Mouse (Mus musculus): ENCODE data around the gene Ecm2. TPM values are rescaled to one million over a fixed set of nuclear protein-coding genes. Genes with fewer than 3 reads are reported as not detected.

Gene Ecm2
- polyA plus RNA-seq, 1 experiment from 2014 or later, result 0.47 TPM

GRCm38 (mm10) chr13:49570371-49570770, 65.8 kb downstream of the Ecm2 start:
- DNase-seq (ENCODE audit: low spot score), result no peak
- 70% methylated on average over 3 of the region's 3 CpGs for WGBS
- Histone ChIP-seq H3K4me3 (no peak overlapping the region), H3K4me1 (no peaks in the 10 kb centered on the region), H3K9me3 (no peaks in the 10 kb centered on the region), H3K27ac (replicated peaks) (no peak overlapping the region), H3K27me3 (replicated peaks; ENCODE audit: low read depth, poor library complexity, severe bottlenecking) (no peaks in the 10 kb centered on the region), H3K36me3 (replicated peaks) (no peaks in the 10 kb centered on the region)

- Histone ChIP-seq H3K27ac (replicated peaks) (no peak overlapping the region), H3K9me3 (no peaks in the 10 kb centered on the region), H3K27me3 (replicated peaks; ENCODE audit: low read depth, poor library complexity, severe bottlenecking) (no peaks in the 10 kb centered on the region), H3K36me3 (replicated peaks) (no peaks in the 10 kb centered on the region), H3K4me1 (no peaks in the 10 kb centered on the region), H3K4me3 (no peak overlapping the region)
- WGBS, result 87% methylated on average over 2 of the region's 2 CpGs
- no peak for DNase-seq (ENCODE audit: low spot score)
Observed at GRCm38 (mm10) chr13:49571418-49571817, 66.8 kb downstream of the Ecm2 start.

- Histone ChIP-seq H3K4me1 (peaks cover 18% of the 10 kb centered on the region; the same call in 1 of the 2 replicates), H3K4me3 (no peak within 1 kb of the TSS), H3K27me3 (replicated peaks; ENCODE audit: low read depth, poor library complexity, severe bottlenecking) (no peaks in the 10 kb centered on the region), H3K27ac (replicated peaks) (peak within 1 kb of the TSS; percentile 88), H3K36me3 (replicated peaks) (no peaks in the 10 kb centered on the region), H3K9me3 (no peaks in the 10 kb centered on the region)
- no peak for DNase-seq (ENCODE audit: low spot score)
- 48% methylated on average over 8 of the region's 8 CpGs for WGBS
Observed at GRCm38 (mm10) chr13:49581541-49582530, 77.2 kb downstream of the Ecm2 start, which contains the start of gene Omd. Omd (plus strand) TSS chr13:49582462.

Other genes starting within 250 kb of the Ecm2 start
- 1.2 and 1.3 TPM in 2 replicates for gene Fgd3, start 184.5 kb upstream of the Ecm2 start, polyA plus RNA-seq (2016; fragmentation: Nextera tagmentation; extraction: Ambion mirVana)
- gene Bicd2, start 163.2 kb upstream of the Ecm2 start, polyA plus RNA-seq (2016; fragmentation: Nextera tagmentation; extraction: Ambion mirVana), result 32.6 and 33.3 TPM in 2 replicates
- gene Ippk, start 83.6 kb upstream of the Ecm2 start, polyA plus RNA-seq (2016; fragmentation: Nextera tagmentation; extraction: Ambion mirVana), result 18.3 and 20.4 TPM in 2 replicates
- 1.4 and 1.9 TPM in 2 replicates for gene Tes3-ps, start 11.5 kb upstream of the Ecm2 start, polyA plus RNA-seq (2016; fragmentation: Nextera tagmentation; extraction: Ambion mirVana)
- gene Aspn, start 39.6 kb downstream of the Ecm2 start, polyA plus RNA-seq (2016; fragmentation: Nextera tagmentation; extraction: Ambion mirVana), result 0.12 and 0.35 TPM in 2 replicates
- gene Omd, start 77.7 kb downstream of the Ecm2 start, polyA plus RNA-seq (2016; fragmentation: Nextera tagmentation; extraction: Ambion mirVana), result 1.2 TPM in 2 replicates
- gene Ogn, start 103.2 kb downstream of the Ecm2 start, polyA plus RNA-seq (2016; fragmentation: Nextera tagmentation; extraction: Ambion mirVana), result 2.0 and 3.6 TPM in 2 replicates
- 34.4 and 35.2 TPM in 2 replicates for gene Cenpp, start 148.0 kb downstream of the Ecm2 start, polyA plus RNA-seq (2016; fragmentation: Nextera tagmentation; extraction: Ambion mirVana)
- gene Nol8, start 148.3 kb downstream of the Ecm2 start, polyA plus RNA-seq (2016; fragmentation: Nextera tagmentation; extraction: Ambion mirVana), result 21.7 and 24.2 TPM in 2 replicates
- gene Iars, start 177.3 kb downstream of the Ecm2 start, polyA plus RNA-seq (2016; fragmentation: Nextera tagmentation; extraction: Ambion mirVana), result 99.9 and 114 TPM in 2 replicates

Data from embryonic facial prominence, embryonic 10.5 days (tissue).